Mouse (Mus musculus) frontal cortex, postnatal 25 days (tissue): ENCODE data around the gene Spin1.

ENCODE experiments used
- DNase-seq, 2 experiments: peaks; one replicate each; pipeline ENCODE4 v3.0.0; 2022; ENCODE audit warnings: low spot score in 2 of 2

Spin1 gene

GRCm38 (mm10) chr13:51193893-51194292 lies 93.2 kb downstream of the Spin1 start:
- no peak for DNase-seq

DNA sequence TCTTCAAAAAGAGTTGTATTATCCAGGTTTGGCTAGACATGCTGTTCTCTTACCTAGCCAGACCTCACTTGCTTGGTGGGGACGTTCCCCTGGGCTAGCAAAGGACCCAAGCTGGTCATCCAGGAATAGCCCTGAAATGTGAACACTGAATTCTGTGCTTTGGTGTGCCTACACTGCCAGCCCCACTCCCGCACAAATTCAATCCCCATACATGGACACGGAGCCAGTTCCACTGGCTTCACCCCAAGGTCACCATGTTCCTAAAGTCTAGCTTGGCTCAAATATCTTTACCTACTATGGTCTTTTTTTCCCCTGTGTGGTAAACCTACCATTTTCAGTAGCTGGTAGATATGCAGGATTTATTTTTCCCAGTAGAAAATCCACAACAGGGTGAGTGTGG lies 97.0 kb downstream of the Spin1 start:
- no peak for DNase-seq

- DNase-seq: no peak
Measured at GRCm38 (mm10) chr13:51198186-51198585, 97.5 kb downstream of the Spin1 start.
